8 mouse cellular contexts compared by ENCODE assay signal in the genomic region with DNA sequence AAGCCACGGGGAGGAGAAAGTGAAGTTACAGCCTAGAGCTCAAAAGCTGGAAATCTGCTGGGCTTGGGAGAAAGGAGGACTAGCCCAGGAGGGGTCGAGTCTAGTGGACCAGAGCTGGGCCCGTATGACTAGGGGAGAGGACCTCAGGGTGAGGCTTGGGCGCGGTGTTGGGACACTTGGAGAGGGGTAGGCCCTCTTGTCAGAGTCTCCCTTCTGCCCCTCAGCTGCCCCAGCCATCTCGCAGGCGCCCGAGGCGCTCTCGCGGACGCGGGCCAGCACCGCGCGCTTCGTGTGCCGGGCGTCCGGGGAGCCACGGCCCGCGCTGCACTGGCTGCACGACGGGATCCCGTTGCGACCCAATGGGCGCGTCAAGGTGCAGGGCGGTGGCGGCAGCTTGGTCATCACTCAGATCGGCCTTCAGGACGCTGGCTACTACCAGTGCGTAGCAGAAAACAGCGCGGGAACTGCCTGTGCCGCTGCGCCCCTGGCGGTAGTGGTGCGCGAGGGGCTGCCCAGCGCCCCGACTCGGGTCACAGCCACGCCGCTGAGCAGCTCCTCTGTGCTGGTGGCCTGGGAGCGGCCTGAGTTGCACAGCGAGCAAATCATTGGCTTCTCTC. TPM values are rescaled to one million over a fixed set of nuclear protein-coding genes. Genes with fewer than 3 reads are reported as not detected.
DNase-seq lines count a peak whose midpoint lies in the region; ATAC-seq and TF ChIP-seq lines count a peak whose summit lies in the region.

No protein-coding gene starts in this region.

- peaks cover 3% of the 10 kb centered on the region; the same call in 1 of the 2 replicates for H3K36me3 ChIP-seq in kidney, embryonic 14.5 days (ENCODE audit: control insufficient read depth, insufficient read depth, low read length)

- intact Hi-C loops in left cerebral cortex, adult 2 months (cut with DNase I) = loop anchor here (5.0 kb wide), 2 partner anchors 41 to 91 kb away; a partner anchor contains a TSS
- intact Hi-C loops in left cerebral cortex, postnatal 36 days (cut with DNase I) = loop anchor here (5.0 kb wide), 1 partner anchor 41 kb away; no protein-coding TSS in a partner anchor

- peak; percentile 46; the same call in 1 of the 2 replicates for ATAC-seq in kidney, embryonic 14.5 days (ENCODE audit: low FRiP score, low TSS enrichment)

- H3K27me3 ChIP-seq in cerebellum, adult 2 months (ENCODE audit: control insufficient read depth, insufficient read depth, low read length) = no peaks in the 10 kb centered on the region
- H3K27me3 ChIP-seq in kidney, embryonic 14.5 days (ENCODE audit: control insufficient read depth, insufficient read depth, low read length) = peaks cover 6% of the 10 kb centered on the region; the same call in 1 of the 2 replicates

- H3K4me2 ChIP-seq in kidney, embryonic 14.5 days (replicated peaks; ENCODE audit: low read depth, low read length) = peak overlapping the region; percentile 85

- peak overlapping the region; percentile 29; the same call in 1 of the 2 replicates for H3K4me3 ChIP-seq in left cerebral cortex, adult 2 months
- peak overlapping the region; percentile 30 for H3K4me3 ChIP-seq in cerebellum, adult 2 months (replicated peaks; ENCODE audit: insufficient read depth, low read depth, low read length)
- H3K4me3 ChIP-seq in kidney, embryonic 14.5 days (ENCODE audit: low read length) = peak overlapping the region; percentile 40

- peak overlapping the region; percentile 52 for H3K9ac ChIP-seq in kidney, embryonic 14.5 days (ENCODE audit: low read depth, low read length)

- peak; percentile 64 for TF ChIP-seq CTCF in left cerebral cortex, adult 2 months (IDR thresholded peaks at IDR 0.05)
- peak; percentile 47; the same call in 1 of the 2 replicates for TF ChIP-seq CTCF in cerebellum, adult 2 months (IDR thresholded peaks at IDR 0.05; ENCODE audit: borderline replicate concordance, insufficient read depth, low read depth, low read length)

- no peaks in the 10 kb centered on the region for H3K9me3 ChIP-seq in kidney, embryonic 14.5 days (ENCODE audit: control insufficient read depth, low read length)

- H3K27ac ChIP-seq in left cerebral cortex, adult 2 months = no peak overlapping the region
- H3K27ac ChIP-seq in cerebellum, adult 2 months (ENCODE audit: insufficient read depth, low read length) = no peak overlapping the region
- no peak overlapping the region for H3K27ac ChIP-seq in kidney, embryonic 14.5 days (ENCODE audit: low read depth, low read length)

- whole genome bisulfite sequencing in cerebellum, adult 2 months = 17% methylated on average over 48 of the region's 48 CpGs
- 5% methylated on average over 48 of the region's 48 CpGs for WGBS in kidney, embryonic 14.5 days

- TF ChIP-seq POLR2A in cerebellum, adult 2 months (IDR thresholded peaks at IDR 0.05; ENCODE audit: borderline replicate concordance, insufficient read depth, low read length) = no peak

- peak in 1 of 2 experiments; percentile 37 for DNase-seq in left cerebral cortex, adult 2 months (ENCODE audit: extremely low spot score in 1 of 2, low spot score in 2 of 2)
- DNase-seq in left cerebral cortex, postnatal 36 days (ENCODE audit: low spot score in 2 of 2) = no peak
- DNase-seq in cerebellum, adult 2 months = peak; percentile 46 to 61
- DNase-seq in forelimb bud, embryonic 11.5 days (ENCODE audit: low read depth, low spot score) = peak; percentile 71
- DNase-seq in lung, postnatal 10 days = peak; percentile 82
- peak; percentile 47 to 80 for DNase-seq in spleen, postnatal 4 days (ENCODE audit: low spot score in 2 of 2)
- no peak for DNase-seq in right cerebral cortex, postnatal 25 days

- H3K4me1 ChIP-seq in cerebellum, adult 2 months (ENCODE audit: control insufficient read depth, insufficient read depth, low read length) = no peaks in the 10 kb centered on the region
- no peaks in the 10 kb centered on the region for H3K4me1 ChIP-seq in kidney, embryonic 14.5 days (ENCODE audit: control insufficient read depth, insufficient read depth, low read length)

RNA-seq across cellular contexts. Expression of a gene that starts 17.3 kb away (rescaled TPM):
- 1 to 10 TPM; 2.0 to 2.5 TPM for total RNA-seq in left cerebral cortex, adult 2 months (2021)
- total RNA-seq in left cerebral cortex, postnatal 36 days (2021) = 1 to 10 TPM; 2.0 to 2.3 TPM
- 1.8 and 2.4 TPM in 2 replicates for polyA plus RNA-seq in cerebellum, adult 2 months (2012; rRNA removed)
- 4.5 and 6.1 TPM in 2 replicates for polyA plus RNA-seq in kidney, embryonic 14.5 days (2014; fragmentation: Nextera tagmentation; extraction: Ambion mirVana)

RNA-seq across cellular contexts. Expression of a gene that starts 22.4 kb away (rescaled TPM):
- total RNA-seq in left cerebral cortex, adult 2 months (2021) = 10 to 100 TPM; 31.8 to 33.7 TPM
- 10 to 100 TPM; 24.9 to 30.8 TPM for total RNA-seq in left cerebral cortex, postnatal 36 days (2021)
- 28.9 and 29.0 TPM in 2 replicates for polyA plus RNA-seq in cerebellum, adult 2 months (2012; rRNA removed)
- 12.7 and 16.4 TPM in 2 replicates for polyA plus RNA-seq in kidney, embryonic 14.5 days (2014; fragmentation: Nextera tagmentation; extraction: Ambion mirVana)

Comparison
In these comparisons a context has a peak if more than half of its experiments do, and no peak if none do; other contexts are left out.
1. DNase-seq: peak in cerebellum, adult 2 months (2 of 2), forelimb bud, embryonic 11.5 days (single experiment), lung, postnatal 10 days (single experiment) and spleen, postnatal 4 days (2 of 2); none in left cerebral cortex, postnatal 36 days (0 of 2) and right cerebral cortex, postnatal 25 days (single experiment).
2. Peak in every context shown above with its lines, with median percentiles within 50 percentile points of each other: H3K4me3 ChIP-seq.